Mouse (Mus musculus) left cerebral cortex, postnatal 10 days (tissue): ENCODE data around the gene Hyal3. TPM values are rescaled to one million over a fixed set of nuclear protein-coding genes. Genes with fewer than 3 reads are reported as not detected.

Source experiments
- DNase-seq, 2 experiments: peaks; one replicate each; pipeline ENCODE4 v3.0.0; 2021 to 2022; ENCODE audit warnings: low spot score in 2 of 2, mixed read lengths in 1 of 2; ENCODE audit errors: extremely low spot score in 1 of 2
- intact Hi-C: fragments of 180-260 bp; cut with DNase I; formaldehyde crosslinking; loops from one replicate; pipeline ENCODE4 v1.15.1; 2025
- total RNA-seq, 2 experiments: library from RNA; stranded (reverse); gene quantifications; 2 replicates each; pipeline ENCODE4 v1.2.3; 2021

Hyal3 gene
- total RNA-seq = 1 to 10 TPM in 1 of 2 experiments, under 1 TPM in 1; 0.99 to 1.4 TPM

DNA sequence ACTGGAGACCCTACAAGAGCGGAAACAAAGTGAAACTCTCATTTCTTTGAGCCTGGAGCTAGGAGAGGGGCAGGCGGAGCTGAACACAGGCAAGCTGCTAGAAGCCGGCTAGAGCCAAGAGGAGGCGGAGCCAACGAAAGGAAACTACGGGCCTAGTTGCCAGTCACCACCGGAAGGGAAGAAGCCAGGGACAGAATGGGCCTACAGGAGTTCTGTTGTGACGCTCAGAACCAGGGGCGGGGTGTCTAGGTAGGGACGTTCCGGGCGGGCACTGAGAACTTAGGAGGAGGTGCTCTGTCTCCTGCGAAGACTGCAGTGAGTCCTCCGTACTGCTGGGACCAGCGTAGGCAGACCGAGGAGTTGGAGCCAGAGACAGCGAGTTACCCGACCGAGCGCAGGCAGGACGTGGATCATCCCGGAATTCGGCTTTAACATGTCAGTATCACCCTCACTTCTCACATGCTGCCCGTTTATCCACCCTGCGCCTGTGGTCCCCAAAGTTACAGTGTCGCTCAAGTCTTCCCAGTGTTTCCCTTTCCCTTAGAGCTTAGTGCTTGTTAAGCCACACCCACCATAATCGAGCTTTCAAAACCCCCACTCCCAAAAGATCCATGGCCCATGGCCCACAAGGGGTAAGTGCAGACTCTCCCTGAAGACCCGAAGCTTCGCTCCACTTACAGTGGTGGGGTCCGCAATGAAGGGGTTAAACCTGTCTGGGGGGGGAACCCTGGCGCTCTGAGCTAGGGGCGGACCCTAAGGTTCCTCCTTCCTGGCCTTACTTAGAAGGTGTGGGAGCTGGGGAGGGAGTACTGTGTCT lies at the start of gene Hyal3:
Gene Hyal3 (plus strand): TSS at position 318 of the 817 bp plus-strand sequence.
- peak; percentile 87 to 94 for DNase-seq
- intact Hi-C loops = no loop called here

DNA sequence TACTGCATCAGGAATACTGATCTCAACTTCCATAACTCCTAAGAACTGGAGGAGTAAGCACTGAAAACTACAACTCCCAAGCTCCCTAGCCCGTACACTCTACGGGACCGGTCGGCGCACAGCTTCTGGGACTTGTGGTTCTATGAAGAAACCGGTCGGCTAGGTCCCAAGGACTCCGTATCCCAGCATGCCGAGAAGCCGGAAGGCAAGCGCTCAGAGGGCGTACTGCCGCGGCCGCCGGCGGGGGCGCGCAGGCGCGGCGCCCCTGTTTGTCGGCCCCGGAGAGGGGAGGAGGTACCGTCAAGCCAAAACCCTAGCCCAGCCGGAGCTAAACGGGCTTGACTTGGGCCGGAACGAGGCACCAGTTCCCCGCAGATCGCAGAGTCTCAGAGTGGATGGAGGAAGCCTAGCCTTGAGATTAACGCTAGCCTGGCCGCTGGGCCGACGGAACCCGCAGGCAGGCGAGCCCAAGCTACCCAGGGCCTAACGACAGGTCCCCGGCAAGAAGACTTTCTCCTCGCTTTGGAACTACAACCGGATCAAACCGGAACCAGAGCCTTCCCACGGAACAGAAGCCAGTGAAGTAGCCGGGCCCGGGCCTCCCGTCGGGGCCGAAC lies 46.7 kb upstream of the Hyal3 start, which contains the start of gene Tmem115:
Gene Tmem115 (plus strand): TSS at position 155 of the 617 bp plus-strand sequence.
- intact Hi-C loops = loop anchor here (10.0 kb wide), 1 partner anchor 649 kb away; the partner anchor contains the start of gene Rbm15b
- peak; percentile 95 for DNase-seq

DNA sequence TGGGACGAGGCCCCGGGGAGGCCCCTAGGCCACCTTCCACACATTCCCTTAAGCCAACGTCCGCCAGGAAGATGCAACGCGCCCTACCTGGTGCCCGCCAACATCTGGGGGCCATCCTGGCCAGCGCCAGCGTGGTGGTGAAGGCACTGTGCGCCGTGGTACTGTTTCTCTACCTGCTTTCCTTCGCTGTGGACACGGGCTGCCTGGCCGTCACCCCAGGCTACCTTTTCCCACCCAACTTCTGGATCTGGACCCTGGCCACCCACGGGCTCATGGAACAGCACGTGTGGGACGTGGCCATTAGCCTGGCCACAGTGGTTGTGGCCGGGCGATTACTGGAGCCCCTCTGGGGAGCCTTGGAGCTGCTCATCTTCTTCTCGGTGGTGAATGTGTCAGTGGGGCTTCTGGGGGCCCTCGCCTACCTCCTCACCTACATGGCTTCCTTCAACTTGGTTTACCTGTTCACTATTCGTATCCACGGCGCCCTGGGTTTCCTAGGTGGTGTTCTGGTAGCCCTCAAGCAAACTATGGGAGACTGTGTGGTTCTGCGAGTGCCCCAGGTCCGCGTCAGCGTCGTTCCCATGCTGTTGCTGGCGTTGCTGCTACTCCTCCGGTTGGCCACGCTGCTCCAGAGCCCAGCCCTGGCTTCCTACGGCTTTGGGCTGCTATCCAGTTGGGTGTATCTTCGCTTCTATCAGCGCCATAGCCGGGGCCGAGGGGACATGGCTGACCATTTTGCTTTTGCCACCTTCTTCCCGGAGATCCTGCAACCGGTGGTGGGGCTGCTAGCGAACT lies 46.0 kb upstream of the Hyal3 start:
- peak in 1 of 2 experiments; percentile 65 for DNase-seq
- intact Hi-C loops = loop anchor here (10.0 kb wide), 1 partner anchor 650 kb away; the partner anchor contains the start of gene Rbm15b

DNA sequence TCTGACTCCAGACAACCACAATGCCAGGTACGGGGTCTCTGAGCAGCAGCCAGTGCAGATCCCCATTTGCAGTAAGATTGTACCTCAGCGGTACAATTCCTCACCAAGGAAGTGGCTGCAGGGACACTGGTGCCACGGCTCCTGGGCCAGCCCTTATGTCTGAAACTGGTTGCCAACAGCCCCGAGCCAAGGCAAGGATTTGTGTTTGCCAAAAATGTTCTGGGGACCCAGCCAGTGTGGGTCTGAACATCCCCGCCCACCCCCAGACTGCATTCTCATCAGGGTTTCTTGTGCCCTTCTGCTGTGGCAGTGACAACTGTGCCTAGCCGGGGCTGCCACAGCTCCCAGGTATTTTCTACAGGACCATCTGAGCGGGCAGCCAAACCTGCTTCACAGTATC lies 42.4 kb upstream of the Hyal3 start:
- DNase-seq = no peak
- intact Hi-C loops = loop anchor here (10.0 kb wide), 1 partner anchor 653 kb away; the partner anchor contains the start of gene Rbm15b

DNA sequence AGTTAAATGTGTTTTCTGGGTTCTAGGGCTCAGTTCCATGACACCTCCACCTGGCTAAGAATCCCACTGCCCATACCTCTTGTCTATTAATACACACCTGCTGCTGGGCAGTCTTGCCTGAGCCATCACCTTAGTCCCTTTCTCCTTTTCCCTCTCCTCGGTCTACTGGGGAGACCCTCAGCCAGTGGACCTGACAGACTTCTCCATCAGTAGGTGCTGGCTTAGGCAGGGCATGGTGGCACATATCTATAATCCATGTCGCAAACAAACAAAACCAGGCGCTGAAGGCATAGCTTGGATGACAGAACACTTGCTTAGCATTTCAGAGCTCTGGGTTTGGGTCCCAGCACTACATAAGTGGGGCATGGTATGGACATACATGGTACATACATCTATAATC lies 41.9 kb upstream of the Hyal3 start:
- intact Hi-C loops = loop anchor here (10.0 kb wide), 1 partner anchor 654 kb away; the partner anchor contains the start of gene Rbm15b

DNA sequence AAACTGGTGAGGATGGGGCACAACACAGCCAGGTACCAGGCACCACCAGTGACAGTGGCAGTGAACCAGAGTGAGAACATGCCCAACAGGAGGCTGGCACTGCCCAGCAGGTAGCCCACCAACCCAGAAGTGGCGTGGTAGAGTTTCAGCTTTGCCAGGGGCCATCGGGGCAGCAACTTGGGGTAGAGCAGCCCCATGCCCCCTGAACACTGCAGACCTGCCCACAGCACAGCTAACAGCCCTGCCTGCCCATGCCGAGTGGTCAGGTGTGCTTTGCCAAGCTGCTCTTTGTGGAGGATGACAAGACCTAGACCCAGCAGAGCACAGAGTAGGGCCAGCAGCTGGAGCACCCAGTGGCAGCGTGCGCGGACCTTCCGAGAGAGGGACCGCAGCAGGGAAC lies 40.7 kb upstream of the Hyal3 start:
- intact Hi-C loops = loop anchor here (10.0 kb wide), 1 partner anchor 655 kb away; the partner anchor contains the start of gene Rbm15b
- no peak for DNase-seq

More for the DNA sequence above, 41.9 kb upstream of the Hyal3 start:
- DNase-seq = no peak

DNA sequence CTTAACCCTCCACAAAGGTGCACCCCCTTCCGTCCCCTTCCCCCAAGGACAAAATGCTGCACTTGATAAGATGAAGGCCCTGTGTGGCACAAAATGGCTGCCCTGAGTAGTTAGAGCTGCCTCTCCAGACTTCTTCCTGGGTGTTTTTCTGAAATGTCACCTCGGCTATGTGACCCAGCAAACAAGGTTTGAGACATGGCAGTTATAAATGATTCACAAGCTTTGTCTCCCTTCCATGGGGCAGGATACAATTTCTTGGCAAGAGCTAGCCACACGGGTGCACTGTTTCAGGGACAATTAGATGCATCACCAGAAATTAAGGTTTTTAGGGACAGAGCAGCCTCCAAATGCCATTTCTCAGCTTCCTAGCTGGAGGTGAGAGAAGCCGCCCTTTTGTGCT lies 40.2 kb upstream of the Hyal3 start:
- intact Hi-C loops = no loop called here
- no peak for DNase-seq

DNA sequence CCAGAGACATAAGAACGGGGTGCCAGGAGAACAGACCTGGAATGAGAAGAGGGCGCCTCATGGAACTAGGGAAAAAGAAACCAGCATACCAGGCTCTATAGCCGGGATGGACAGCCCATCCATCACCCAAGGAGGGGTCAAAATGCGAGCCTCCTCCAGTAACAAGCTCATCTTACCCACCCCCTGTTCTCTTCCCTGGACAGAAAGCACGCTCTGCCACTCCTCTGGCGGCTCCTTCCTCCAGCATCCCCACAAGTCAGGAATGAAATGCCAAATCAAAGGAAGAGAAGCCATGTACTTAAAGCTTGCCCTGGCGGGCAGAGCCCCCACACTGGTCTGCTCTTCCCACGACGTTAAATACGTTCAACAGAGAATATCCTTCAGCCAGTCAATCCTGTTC lies 39.6 kb upstream of the Hyal3 start:
- intact Hi-C loops = no loop called here
- no peak for DNase-seq

DNA sequence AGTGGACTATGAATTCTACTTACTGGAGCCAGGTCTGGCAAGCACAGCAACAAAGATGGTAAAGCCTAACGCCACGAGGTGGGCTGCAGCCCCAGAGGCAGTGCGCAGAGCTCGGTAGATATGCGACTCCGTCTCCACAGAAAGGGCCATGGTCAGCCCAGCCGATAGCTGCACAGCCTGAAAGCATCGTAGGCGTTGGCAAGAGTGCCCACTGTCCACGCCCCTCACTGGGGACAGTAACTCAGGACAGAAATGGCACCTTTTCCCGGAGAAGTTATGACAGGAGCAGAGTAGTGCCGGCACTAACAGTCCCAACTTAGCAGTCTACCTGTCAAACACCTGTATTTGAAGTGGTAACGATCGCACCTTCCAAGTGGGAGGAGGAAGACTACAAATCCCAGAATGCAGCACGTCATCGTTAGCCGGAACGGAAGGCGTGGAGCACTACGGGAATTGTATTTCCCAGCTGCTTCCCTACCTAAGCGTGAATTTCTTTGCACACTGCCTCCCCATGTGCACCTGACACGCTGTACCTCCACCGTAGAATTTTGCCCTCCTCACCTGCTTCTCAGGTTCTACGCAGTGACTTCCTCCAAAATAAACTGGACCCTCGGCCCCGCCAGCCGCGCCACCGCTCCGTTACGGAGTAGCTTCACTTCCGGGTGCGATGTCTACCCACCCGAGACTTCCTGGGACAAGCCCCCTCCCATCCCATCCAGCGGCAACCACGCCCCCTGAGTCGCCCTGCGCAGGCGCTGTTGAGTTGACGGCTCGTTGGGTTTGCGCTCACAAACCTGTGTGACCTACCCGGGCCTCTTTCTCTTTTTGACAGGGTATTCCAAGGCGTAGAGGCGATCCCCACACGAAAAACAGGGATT lies 38.9 kb upstream of the Hyal3 start, which contains the start of the genes Cyb561d2 and Nprl2:
Gene Cyb561d2 (minus strand): TSS at position 720 of the 878 bp plus-strand sequence.
Gene Nprl2 (plus strand): TSS at position 753 of the 878 bp plus-strand sequence.
- DNase-seq = peak; percentile 92 to 95
- intact Hi-C loops = no loop called here

DNA sequence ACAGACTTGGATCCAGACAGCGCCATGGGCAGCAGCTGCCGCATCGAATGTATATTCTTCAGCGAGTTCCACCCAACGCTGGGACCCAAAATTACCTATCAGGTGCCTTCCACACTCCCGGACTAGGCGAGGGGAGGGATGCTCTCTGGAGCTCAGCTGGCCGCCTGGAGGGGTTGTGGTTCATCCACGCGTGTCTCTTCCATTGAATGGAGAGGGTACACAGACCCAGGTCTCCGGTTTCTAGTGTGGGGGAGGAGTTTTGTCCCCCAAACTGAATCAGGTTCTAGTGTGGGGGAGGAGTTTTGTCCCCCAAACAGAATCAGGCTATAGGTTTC lies 38.3 kb upstream of the Hyal3 start:
- intact Hi-C loops = no loop called here

DNA sequence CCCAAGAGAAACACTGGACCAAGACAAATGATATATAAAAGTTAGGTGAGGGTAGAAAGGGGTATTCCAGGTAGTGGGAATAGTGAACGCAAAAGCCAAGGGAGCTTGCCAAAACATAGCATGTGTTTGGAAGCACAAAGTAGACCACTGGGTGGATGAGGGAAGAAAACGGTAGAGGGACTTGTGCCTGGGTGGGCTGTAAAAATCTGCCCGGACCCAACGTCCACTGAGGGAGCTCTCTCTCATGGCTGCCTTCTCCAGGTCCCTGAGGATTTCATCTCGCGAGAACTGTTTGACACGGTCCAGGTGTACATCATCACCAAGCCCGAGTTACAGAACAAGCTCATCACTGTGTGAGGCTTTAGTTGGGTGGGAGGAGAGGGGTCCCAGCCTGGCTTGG lies 37.9 kb upstream of the Hyal3 start:
- intact Hi-C loops = no loop called here
- DNase-seq = no peak

More for the DNA sequence above, 38.3 kb upstream of the Hyal3 start:
- DNase-seq = no peak

DNA sequence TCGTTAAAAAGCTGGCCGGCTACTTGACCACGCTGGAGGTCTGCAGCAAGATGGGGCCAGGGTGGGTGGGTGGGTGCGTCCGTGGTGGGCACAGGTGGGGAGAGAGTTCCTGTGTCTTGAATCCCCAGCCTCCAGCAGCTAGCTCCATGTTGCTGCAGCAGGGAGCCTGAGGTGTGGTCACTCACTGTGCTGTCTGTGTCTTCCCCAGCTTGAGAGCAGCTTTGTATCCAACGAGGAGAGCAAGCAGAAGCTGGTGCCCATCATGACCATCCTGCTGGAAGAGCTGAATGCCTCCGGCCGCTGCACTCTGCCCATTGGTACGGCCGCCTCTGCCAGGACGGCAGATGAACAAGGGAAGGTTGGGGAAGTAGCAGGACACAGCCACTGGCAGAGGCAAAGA lies 37.3 kb upstream of the Hyal3 start:
- intact Hi-C loops = no loop called here
- DNase-seq = no peak

DNA sequence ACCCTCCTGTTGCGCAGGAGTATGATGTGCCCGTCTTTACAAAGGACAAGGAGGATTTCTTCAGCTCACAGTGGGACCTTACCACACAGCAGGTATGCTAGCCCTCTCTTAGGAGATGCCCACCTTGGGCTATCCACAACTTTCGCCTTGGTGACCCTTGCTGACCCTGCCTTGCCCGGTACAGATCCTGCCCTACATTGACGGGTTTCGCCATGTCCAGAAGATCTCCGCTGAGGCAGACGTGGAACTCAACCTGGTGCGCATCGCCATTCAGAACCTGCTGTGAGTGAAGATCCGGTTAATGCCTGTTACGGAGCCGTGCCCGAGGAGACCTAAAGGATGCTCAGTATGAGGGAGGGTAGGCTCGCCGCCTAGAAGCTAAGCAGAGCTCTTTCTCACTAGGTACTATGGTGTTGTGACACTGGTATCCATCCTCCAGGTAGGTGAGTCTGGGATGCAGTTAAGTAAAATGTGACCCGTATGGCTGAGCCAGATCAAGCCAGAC lies 36.4 kb upstream of the Hyal3 start:
- intact Hi-C loops = no loop called here
- DNase-seq = no peak

DNA sequence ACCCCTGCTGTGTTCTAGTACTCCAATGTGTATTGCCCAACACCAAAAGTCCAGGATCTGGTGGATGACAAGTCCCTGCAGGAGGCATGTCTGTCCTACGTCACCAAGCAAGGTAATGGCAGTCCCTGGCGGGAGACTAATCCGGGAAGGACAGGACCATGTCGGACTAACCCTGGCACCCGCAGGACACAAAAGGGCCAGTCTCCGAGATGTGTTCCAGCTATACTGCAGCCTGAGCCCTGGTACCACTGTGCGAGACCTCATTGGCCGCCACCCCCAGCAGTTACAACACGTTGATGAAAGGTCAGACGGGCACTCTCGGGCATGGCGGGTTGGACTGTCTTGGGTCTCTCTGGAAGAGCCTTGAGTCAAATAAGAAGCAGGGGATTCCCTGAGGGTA lies 35.9 kb upstream of the Hyal3 start:
- DNase-seq = no peak
- intact Hi-C loops = no loop called here

DNA sequence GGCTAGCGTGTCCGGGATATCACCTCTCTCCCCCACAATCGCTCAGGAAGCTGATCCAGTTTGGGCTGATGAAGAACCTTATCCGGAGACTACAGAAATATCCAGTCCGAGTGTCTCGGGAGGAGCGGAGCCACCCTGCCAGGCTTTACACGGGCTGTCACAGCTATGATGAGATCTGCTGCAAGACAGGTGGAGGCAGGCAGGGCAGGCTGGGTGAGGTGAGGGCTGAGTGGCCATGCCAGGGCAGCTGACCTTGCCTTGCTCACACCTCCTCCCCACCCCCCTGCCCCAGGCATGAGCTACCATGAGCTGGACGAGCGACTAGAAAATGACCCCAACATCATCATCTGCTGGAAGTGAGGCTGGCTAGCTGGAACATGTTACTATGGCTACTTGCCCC lies 35.4 kb upstream of the Hyal3 start:
- intact Hi-C loops = no loop called here

DNA sequence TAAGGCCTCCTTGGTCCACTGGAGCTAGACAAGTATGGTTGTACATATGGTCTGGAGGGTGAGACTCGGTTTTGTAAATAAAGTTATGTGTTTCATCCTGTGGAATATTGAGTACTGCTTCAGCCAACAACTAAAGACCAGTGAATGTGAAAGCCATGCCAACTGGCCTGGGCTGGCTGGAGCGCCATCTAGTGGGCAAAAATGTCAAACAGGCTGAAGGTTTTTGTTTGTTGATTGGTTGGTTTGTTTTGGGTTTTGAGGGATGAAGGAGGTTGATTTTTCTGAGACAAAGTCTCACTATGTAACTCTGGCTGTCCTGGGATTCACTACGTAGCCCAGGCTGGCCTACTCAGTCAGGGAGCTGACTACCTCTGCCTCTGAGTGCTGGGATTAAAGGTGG lies 35.0 kb upstream of the Hyal3 start:
- intact Hi-C loops = no loop called here
- DNase-seq = peak; percentile 59 to 73

More for the DNA sequence above, 35.4 kb upstream of the Hyal3 start:
- no peak for DNase-seq

DNA sequence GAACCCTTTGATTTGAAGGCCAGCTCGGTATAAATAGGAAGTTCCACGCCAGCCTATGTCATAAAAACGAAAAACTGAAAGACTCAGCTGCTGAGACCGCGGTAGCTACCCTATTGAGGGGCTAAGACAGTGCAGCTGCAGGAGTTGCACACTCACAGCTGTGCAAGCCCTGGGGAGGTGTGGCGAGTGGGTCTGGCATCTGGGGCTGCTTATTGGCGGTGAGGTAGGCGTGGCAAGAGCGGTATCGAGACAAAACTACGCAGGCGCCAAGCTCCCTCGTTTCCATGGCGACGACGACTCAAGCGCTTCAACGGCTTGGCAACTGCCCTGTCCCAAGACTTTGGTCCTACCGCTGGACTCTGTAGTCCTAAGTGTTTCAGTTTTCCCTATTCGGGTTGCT lies 33.6 kb upstream of the Hyal3 start, which contains the start of gene Zmynd10:
Gene Zmynd10 (plus strand): TSS at position 273 of the 400 bp plus-strand sequence.
- DNase-seq = peak; percentile 85 to 93
- intact Hi-C loops = no loop called here

DNA sequence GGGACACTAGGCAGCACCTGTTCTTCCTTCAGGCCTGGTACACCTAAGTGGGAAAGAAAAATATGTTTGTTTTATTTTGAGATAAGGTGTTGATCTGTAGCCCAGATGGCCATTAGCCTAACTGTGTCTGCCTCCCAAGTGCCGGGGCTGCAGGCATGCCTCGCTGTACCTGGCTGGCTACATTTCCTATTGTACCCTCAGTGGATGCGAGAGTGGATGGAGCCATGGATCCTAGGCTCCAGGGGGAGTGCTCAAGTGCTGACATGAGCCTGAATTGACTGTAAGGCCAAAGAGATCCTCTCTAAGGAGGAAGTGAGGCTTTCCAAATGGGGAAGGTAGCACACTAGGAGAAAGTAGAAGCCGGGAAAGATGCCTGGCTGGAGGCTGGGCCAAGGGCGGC lies 32.7 kb upstream of the Hyal3 start:
- intact Hi-C loops = no loop called here
- DNase-seq = no peak
